Mouse (Mus musculus) layer of hippocampus, postnatal 14 days (tissue): Measurements from ENCODE around the gene Atp6v1g1. TPM values are rescaled to one million over a fixed set of nuclear protein-coding genes. Genes with fewer than 3 reads are reported as not detected.

Experiments used
- DNase-seq, 2 experiments: peaks; one replicate each; pipeline ENCODE4 v3.0.0; 2021 to 2022; ENCODE audit warnings: low spot score in 2 of 2, mixed read lengths in 1 of 2
- total RNA-seq, 2 experiments: library from RNA; stranded (reverse); gene quantifications; 2 replicates each; pipeline ENCODE4 v1.2.3; 2021

Gene Atp6v1g1
- total RNA-seq, 2 experiments from 2014 or later: 132 to 142 TPM

DNA sequence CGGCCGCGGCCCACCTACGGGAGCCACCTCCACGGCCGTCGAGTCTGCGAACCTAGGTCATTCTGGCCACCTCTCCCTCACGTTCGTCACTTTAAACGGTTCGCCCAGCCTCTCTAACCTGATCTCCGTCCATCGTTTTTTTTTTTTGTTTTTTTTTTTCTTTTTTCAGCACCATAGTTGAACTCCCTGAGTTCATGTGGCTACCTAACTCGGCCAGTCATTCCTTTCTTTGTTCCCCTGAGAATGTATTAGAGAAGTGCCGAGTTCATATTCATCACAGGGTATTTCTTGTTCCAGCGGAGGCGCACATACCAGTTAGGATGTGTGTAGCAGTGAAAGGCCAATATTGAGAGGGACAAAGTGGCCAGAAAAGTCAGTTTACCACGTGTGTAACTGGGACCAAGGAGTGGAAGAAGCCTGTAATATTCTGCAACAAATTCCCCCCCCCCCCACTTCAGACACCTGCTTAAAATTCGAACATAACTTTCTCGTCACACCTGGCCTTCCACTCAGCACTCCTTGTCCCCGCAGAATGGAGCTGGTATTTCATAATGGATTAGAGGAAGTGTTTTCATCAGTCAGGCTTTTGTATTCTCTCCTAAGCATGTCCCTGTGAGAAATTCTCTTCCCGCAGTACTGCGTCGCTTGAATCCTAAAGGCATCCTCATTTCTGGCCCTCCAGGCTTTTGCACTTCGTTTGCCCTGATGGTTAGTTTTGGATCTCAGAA is 823 bp downstream of the Atp6v1g1 start:
- no peak for DNase-seq

DNA sequence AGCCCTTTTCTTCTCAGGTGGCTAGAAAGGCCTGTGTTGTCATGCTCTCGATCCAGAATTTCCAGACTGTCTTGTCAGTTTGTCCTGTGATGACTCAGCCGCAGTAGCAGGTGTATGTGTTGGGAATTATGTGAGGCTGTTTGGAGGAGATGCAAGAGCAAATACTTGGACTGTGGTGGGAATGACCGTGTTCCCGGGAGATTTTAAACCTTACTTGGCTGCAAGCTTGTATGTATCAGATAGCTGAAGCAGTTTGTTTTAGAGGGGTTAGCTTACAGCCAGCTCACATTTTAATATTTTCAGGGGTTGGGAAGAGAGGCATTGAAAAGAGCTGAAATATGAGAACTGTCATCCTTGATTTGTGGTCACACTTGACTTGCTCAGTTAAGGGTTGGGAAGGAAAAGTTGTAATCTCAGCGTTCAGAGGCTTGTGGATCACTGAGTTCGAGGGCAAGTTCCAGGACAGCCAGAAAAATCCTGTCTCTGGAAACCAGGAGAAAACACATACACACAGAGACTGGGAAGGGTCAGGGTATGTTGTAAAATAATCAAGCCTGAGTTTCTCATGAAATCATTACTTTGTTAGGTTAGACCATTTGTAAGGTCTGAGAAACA is 2.0 kb downstream of the Atp6v1g1 start:
- no peak for DNase-seq

DNA sequence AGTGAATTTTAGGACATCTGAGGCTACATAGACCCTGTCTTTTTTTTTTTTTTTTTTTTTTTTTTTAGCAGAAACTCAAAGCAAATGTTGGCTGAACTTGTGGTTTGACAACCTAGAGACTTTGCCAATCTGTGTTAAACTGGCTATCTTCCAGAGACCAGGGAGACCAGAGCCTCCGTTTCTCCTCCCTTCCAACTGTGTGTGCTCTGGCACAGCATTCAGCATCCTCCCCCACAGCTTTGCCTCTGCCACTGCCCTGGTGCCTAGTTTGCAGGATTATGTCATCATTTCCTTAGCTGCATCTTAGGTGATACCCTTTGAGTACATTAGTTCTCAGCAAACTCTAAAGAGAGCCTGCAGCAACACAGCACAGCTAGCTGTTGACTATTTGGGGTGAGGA is 3.2 kb downstream of the Atp6v1g1 start:
- DNase-seq: peak in 1 of 2 experiments; percentile 40

DNA sequence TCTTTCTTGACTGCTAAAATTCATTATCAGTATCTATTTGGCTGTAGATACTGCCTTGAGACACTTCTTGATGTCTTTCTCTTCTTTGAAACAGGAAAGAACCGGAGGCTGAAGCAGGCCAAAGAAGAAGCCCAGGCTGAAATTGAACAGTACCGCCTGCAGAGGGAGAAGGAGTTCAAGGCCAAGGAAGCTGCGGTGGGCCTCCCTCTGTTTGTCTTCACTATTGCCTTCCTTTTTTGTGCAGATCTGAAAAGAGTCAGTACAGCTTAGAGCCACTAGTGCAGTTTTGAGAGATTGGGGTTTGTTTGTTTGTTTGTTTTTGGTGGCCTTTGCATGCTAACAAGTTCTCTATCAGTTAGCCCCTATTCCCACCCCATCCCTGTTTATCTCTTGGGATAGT is 3.9 kb downstream of the Atp6v1g1 start:
- no peak for DNase-seq

DNA sequence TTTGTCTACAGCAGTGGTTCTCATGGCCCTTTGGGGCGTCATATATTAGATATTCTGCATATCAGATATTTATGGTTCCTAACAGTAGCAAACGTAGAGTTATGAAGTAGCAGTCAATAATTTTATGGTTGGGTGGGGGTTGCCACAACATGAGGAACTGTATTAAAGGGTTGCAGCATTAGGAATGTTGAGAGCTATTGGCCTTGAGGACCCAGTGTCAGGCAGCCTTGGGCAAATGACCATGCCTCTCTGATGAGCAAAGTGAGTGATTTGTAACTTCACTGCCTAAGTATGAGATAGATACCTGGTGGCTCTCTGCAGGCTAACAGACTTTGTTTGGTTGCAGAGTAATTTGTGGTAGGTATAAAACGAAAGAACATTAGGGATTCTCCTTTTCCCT is 6.3 kb downstream of the Atp6v1g1 start:
- no peak for DNase-seq

DNA sequence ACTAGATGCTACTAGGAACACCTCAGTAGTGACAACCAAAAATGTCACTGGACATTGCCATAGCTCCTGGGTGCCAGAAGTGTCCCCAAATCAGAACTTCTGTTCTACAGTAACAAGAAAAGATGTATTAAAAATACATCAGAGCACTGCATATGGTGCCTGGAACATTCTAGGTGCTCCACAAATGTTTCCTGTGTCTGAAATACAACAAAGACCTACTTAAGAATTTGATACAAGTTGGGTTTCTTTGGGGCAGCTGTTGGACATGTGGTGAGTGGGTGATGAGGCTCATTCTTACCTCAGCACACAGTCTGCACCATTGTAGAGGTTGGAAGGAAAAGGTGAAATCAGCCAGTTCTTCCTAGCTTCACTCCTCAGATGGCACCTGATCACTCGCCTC is 8.3 kb downstream of the Atp6v1g1 start:
- DNase-seq: no peak

DNA sequence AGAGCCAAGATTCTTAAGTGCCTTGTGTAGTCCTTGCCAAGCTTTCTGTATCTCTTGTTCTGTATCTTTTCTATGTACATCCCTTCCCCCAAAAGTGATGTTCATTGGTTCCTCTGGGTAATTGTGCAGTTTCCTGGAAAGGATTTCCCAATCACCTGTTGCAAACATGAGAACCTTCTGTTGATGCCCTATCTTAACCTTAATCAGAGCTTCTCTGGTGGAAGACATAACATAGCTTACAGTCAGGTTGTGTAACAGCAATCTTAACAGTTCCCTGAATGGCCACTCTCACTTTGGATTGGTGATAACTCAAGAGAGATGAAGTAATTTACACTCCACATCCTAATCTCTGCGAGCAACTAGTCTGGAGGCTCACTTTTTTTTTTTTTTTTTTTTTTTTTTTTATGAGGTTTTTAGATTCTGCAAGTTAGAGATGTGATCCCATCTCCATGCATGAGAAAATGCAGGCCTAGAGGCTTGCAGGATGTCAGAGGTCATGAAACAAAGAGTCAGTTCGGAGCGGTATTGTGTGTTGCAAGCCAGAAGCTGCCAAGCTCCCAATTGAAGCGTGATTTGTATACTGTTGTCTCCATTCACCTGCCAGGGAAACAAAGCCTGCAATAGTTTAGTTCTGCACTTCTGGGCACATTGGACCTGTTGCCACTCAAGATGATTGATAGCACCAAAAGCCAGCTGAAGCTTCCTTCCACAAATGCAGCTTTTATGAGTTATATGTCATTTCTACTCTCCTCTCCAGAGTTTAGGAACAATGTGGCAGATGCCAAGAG is 9.4 kb downstream of the Atp6v1g1 start:
- DNase-seq: no peak

DNA sequence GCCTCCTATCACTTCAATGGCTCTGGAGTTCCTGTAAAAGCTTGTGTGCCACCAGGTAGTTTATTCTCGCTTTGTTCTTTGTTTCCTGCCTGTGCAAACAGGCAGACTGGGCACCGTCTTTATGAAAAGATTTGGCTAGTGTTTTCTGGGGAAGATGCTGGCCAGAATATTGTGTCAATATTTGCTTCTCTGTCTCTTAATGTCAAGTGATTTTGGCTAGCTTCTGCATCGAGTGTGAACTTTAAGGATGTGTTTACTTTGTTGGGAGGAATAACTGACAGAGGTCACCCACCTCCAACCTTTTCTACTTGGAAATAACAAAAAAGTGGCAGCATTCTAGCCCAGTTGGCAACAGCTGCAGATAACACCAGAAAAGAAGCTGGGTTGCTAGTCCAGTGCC is 10.0 kb downstream of the Atp6v1g1 start:
- DNase-seq: no peak

DNA sequence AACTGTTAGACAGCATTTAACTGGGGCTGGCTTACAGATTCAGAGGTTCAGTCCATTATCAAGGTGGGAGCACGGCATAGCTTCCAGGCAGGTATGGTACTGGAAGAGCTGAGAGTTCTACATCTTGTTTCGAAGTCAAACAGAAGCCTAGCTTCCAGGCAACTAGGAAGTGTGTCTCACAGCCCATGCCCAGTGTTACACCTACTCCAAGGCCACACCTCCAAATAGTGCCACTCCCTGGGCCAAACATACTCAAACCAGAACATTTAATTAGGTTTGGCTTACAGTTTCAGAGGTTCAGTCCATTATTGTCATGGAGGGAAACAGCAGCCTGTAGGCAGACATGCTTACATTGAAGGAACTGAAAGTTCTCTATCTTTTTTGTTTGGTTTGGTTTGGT is 10.5 kb downstream of the Atp6v1g1 start:
- no peak for DNase-seq

DNA sequence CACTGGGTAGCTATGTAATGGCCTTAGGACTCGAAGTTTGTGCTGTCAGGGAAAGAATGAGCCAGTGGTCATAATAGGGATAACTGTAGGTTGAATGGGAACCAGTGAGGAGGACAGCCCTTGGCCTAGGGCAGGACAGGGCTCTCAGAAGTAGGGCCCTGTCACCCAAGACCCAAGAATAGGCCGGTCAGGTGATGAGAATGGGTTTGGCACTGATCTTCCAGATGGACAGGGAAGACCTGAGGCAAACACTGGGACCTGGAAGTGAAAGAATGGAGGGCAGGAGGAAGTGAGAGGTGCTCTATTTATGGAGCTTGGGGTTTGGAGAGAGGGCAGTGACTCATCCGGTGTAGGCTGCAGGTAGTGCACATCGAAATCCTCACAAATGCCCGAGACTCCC is 12.1 kb downstream of the Atp6v1g1 start:
- no peak for DNase-seq

DNA sequence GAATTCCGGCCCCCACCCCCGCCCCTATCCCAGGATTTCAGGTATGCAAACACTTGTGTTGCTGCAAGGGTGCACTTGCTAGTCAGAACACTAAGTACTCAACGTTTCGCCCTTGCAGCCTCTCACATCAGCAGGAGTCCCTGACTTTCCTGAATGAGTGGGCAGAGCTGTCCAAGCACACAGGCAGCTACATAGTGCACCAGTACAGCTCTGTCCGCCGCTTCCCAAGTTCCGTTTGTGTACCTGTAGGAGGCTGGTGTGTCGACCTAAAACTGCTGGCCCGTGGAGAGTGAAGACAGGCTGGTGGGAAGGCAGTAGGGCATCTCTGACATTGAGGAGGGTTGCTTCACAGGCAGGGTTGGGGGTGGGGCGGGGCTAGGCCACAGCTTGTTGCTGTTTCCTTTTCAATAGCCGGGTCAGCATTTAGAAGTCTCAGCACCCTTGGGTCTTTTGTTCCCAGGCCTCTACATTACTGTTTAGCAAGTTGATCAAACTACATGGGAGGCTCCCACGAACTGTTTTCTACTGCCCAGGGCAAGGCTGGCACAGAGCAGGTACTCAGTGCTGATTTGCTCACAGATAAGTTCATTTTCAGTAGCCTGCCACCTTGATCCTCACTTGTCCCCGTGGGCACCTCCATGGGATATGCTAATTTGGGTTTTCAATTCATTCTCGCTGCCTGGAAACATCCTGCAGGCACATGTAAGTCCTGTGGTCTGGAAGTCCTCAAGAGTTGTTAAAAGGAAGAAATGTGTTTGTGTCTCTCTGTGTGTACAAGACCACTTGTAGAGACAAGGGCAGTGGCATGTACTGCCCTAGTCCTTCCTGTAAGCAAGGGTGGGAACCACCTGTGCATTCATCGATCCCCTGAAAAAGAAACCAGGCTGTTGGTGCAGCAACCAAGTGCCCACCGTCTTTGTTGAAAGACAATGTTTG is 12.8 kb downstream of the Atp6v1g1 start:
- no peak for DNase-seq

DNA sequence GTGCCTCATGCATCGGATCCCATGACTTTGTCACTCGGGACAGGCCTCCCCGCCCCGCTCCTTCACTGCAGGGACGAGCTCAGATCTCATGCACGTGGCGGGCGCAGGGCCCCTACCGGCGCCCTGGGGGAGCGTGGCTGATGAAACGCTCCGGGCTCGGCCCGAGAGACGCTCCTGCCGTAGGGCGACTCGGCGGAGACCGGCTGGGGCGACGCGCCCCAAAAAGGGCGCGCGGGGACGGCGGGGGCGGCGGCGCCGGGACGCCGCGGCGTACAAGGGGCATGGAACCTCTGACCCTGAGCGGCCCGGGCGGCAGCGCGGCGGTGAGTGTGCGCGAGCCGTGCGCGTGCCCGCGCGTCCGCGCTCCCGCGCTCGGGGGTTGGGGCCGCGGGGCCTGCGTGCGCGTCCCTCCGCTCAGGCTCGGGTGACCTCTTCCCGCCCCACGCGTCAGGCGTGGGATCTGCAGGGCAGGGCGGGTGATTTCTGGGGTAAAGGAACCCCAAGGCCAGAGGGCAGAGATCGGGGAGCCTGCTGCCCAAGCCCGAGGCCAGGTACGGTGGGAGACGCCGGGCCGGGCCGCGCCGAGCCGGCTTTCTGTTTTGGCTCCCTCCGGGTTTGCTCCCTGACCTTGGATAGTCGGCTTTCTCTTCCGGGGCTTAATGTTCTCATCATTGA is 14.0 kb downstream of the Atp6v1g1 start, which contains the start of gene Tmem268:
Tmem268 (plus strand) TSS at position 375 of the 675 bp plus-strand sequence.
- DNase-seq: peak; percentile 44 to 69

DNA sequence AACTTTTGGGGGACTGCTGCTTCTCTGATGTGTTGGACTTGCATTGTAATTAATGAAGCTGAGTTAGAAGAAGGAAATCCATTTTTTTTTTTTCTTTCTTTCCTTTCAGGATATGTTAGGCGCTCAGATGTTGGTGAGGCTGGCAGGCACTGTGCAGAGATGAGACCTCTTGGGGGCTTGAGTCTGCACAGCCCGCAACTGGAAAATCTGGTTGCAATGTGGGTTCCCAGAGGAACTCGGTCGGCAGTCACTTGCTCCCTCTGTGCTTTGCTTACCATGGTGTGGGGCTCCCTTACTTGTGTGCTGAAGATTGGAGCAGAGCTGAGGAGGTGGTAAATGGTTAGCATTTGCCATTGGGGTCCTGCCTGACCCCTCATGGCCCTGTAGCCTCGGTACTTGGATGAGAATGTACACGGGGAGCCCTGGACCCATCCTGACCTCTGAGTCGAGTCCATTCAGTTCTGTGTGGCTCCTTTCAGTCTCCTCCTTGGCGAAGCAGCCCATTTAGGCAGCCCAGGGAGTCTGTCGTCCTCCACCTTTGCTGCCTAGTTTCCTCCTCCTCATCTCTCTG is 14.6 kb downstream of the Atp6v1g1 start:
- no peak for DNase-seq

DNA sequence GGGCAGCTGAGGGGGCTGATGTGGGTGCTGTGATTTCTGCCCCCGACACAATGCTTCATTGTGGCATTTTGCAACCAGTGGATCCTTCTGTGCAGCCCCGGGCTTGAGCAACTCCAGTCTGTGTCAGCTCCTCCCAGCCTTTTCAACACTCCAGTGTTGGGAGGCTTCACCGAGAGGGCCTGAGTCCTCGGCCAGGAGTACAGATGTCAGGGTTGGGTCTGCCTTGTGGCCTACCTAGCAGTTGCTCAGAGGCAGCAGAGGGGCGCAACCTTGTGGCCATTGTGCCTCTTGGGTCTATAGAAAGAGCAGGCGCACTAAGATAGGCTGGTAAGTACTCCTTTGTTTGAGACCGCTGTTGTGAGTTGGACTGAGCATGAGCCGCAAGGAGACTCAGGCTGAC is 15.5 kb downstream of the Atp6v1g1 start:
- DNase-seq: no peak

DNA sequence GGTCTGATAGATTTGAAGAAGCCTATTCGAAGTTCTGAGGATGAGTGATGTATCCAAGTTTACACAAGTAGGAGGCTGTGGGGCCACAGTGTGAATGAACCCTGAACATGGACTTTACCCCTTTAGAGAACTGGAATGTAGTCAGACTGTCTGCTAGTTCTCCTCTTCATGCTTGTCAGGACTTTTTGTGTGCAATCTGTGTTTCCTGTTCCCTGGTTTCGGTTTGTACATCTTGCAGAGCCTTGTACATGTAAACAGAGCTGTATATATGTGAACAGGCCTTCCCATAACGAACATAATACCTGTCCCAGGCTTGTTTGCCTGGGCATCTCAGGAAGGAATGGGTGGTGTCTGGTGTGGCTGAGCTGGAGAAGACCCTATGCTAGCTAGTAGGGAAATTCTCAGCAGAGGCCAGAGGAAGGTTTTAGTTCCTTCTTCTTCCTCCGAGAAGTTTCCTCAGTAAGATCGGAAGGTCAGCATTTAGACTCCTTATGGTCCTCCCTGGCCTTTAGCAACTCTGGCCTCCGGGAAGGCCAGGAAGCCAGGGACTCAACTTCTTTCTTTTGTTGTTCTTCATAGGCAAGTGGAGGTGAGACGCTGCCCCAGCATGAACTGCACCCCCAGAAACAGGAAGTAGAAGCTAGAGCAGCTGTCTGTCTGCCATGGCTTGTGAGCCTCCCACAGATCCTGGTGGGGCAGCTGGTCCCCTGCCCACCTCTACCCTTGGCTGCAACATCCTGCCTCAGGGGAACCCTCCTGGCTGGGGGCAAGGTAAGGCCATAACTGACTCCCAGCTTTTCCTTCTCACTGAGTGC is 17.5 kb downstream of the Atp6v1g1 start:
- no peak for DNase-seq

DNA sequence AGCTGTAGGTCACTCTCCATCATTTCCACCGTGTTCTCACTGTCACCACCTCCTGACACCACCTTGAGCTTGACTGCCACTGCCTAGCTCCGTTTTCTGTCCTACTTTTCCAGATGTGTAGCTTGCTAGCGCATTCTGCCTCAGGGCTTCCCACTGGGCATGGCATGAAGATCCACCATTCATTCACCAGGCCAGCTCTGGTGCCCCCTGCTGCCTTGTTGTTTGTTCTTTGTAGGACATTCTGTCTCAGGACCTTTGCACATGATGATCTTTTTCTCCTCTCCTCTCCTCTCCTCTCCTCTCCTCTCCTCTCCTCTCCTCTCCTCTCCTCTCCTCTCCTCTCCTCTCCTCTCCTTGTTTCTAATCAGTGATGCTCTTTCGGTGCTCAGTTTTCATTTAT is 18.2 kb downstream of the Atp6v1g1 start:
- no peak for DNase-seq

DNA sequence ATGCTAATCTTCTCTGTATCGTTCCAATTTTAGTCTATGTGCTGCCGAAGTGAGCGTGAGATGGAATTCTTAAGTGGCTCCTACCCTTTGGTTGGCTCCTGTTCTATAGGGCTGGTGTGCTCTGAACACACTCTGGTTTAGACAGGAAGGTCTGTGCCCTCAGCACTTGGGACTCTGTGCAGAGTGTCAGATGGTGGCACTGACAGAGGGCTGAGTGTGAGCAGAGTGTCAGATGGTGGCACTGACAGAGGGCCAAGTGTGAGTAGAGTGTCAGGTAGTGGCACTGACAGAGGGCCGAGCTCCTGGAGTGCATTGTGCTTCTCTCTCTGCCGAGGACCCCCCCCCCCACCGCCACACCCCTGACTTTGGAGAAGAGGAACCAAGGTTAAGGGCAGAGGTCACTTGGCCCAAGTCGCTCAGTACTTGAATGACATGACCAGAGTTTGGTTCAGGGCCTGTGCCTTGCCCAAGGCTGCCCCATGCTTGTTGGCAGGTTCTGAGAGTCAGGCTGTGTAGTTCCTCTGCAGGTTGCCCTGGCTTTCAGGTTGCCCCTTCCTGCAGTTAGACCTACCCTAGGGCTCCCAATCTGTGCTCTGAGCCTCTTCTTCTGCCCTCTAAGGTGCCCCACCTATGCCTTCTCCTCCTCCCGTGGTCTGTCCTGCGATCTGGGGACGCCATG is 23.3 kb downstream of the Atp6v1g1 start:
- DNase-seq: no peak

DNA sequence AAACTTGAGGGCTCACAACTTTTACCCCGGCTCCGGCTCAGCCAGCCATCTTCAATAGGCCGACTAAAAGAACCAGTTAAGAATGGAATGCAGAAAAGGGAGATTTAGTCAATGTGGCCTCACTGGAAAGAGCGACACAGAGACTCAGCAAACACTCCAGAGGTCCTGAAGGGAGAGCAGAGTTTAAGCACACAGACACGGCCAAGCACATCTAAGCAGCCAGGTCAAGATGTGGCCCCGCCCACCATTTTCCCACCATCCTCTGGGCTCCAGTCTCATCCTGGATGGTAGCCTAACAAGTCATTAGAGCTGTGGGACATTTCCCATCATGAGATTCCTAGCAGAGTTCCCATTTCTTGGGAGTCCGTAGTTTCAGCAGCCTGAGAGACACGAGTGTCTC is 24.8 kb downstream of the Atp6v1g1 start:
- DNase-seq: no peak
